Mouse (Mus musculus) embryonic facial prominence, embryonic 12.5 days (tissue): ENCODE results near the gene Dapk1. TPM values are rescaled to one million over a fixed set of nuclear protein-coding genes. Genes with fewer than 3 reads are reported as not detected.

Experiments used
- ATAC-seq: fragments of 200-750 bp; cut with Nextera tagmentation; 2 replicates; pipeline ENCODE4 v1.8.0; 2017; ENCODE audit not compliant: insufficient number of reproducible peaks, insufficient read depth, low FRiP score, low TSS enrichment
- H3K27ac ChIP-seq: fragments of 300-500 bp; sonication (generic); 2 replicates; pipeline ENCODE4 v1.5.1; 2016; ENCODE audit warnings: mild to moderate bottlenecking
- H3K27me3 ChIP-seq: fragments of 300-500 bp; sonication (generic); 2 replicates; pipeline ENCODE4 v1.6.1; 2016; ENCODE audit warnings: mild to moderate bottlenecking, moderate library complexity
- H3K36me3 ChIP-seq: fragments of 300-500 bp; sonication (generic); 2 replicates; pipeline ENCODE4 v1.6.1; 2016; ENCODE audit warnings: mild to moderate bottlenecking
- H3K4me1 ChIP-seq: fragments of 300-500 bp; sonication (generic); 2 replicates; pipeline ENCODE4 v1.6.1; 2016
- H3K4me2 ChIP-seq: fragments of 300-500 bp; sonication (generic); replicated peaks from 2 replicates; pipeline ENCODE4 v1.6.1; 2016; ENCODE audit warnings: mild to moderate bottlenecking, moderate library complexity
- H3K4me3 ChIP-seq: fragments of 300-500 bp; sonication (generic); 2 replicates; pipeline ENCODE4 v1.5.1; 2016; ENCODE audit warnings: mild to moderate bottlenecking
- H3K9ac ChIP-seq: fragments of 300-500 bp; sonication (generic); 2 replicates; pipeline ENCODE4 v1.6.1; 2016; ENCODE audit warnings: mild to moderate bottlenecking, moderate library complexity
- H3K9me3 ChIP-seq: fragments of 300-500 bp; sonication (generic); 2 replicates; pipeline ENCODE4 v1.6.1; 2016; ENCODE audit warnings: mild to moderate bottlenecking, moderate library complexity
- WGBS: fragments of 180-500 bp; shearing (Covaris S2); methylation state at CpG from one replicate; pipeline ENCODE4 v1.1.7; 2016; 5-methylcytosine and 5-hydroxymethylcytosine counted together
- polyA plus RNA-seq: library from polyadenylated mRNA; unstranded; fragments of >200 nt; fragmentation: Nextera tagmentation; extraction: Ambion mirVana; gene quantifications from 2 replicates; pipeline ENCODE4 v1.2.1, GENCODE M21; 2016

Gene Dapk1
- polyA plus RNA-seq, 1 experiment from 2014 or later, result 29.9 TPM

GRCm38 (mm10) chr13:60685216-60685615, 83.5 kb downstream of the Dapk1 start:
- ATAC-seq, result no peak
- WGBS, result 69% methylated on average over 6 of the region's 6 CpGs
- Histone ChIP-seq H3K4me3 (no peak overlapping the region), H3K4me2 (no peak overlapping the region), H3K27ac (no peak overlapping the region), H3K4me1 (peaks cover 55% of the 10 kb centered on the region), H3K9ac (no peak overlapping the region), H3K36me3 (no peaks in the 10 kb centered on the region), H3K27me3 (no peaks in the 10 kb centered on the region), H3K9me3 (no peaks in the 10 kb centered on the region)

GRCm38 (mm10) chr13:60686024-60686663, 84.4 kb downstream of the Dapk1 start:
- Histone ChIP-seq H3K4me1 (peaks cover 55% of the 10 kb centered on the region), H3K4me2 (no peak overlapping the region), H3K4me3 (no peak overlapping the region), H3K27me3 (no peaks in the 10 kb centered on the region), H3K27ac (peak overlapping the region; percentile 30; the same call in 1 of the 2 replicates), H3K9me3 (no peaks in the 10 kb centered on the region), H3K36me3 (no peaks in the 10 kb centered on the region), H3K9ac (no peak overlapping the region)
- 29% methylated on average over 12 of the region's 12 CpGs for WGBS
- ATAC-seq, result no peak

GRCm38 (mm10) chr13:60686967-60687366, 85.2 kb downstream of the Dapk1 start:
- Histone ChIP-seq H3K36me3 (no peaks in the 10 kb centered on the region), H3K27me3 (no peaks in the 10 kb centered on the region), H3K9ac (no peak overlapping the region), H3K4me1 (peaks cover 55% of the 10 kb centered on the region), H3K4me2 (no peak overlapping the region), H3K9me3 (no peaks in the 10 kb centered on the region), H3K27ac (0 out of 2 replicates have a peak overlapping the region, but pooled peaks have one; percentile 30), H3K4me3 (no peak overlapping the region)
- no peak for ATAC-seq
- 73% methylated on average over 12 of the region's 12 CpGs for WGBS

- ATAC-seq, result no peak
- Histone ChIP-seq H3K36me3 (no peaks in the 10 kb centered on the region), H3K4me3 (no peak overlapping the region), H3K9me3 (no peaks in the 10 kb centered on the region), H3K4me2 (no peak overlapping the region), H3K27ac (no peak overlapping the region), H3K9ac (no peak overlapping the region), H3K27me3 (no peaks in the 10 kb centered on the region), H3K4me1 (peaks cover 55% of the 10 kb centered on the region)
- 90% methylated on average over 4 of the region's 4 CpGs for WGBS
Observed at GRCm38 (mm10) chr13:60687462-60687861, 85.7 kb downstream of the Dapk1 start.

- peaks cover 55% of the 10 kb centered on the region for H3K4me1 ChIP-seq
- H3K9ac ChIP-seq, result no peak overlapping the region
- WGBS, result 71% methylated on average over 7 of the region's 7 CpGs
- no peaks in the 10 kb centered on the region for H3K27me3 ChIP-seq
- ATAC-seq, result no peak
- no peaks in the 10 kb centered on the region for H3K9me3 ChIP-seq
- H3K4me2 ChIP-seq, result no peak overlapping the region
- H3K36me3 ChIP-seq, result no peaks in the 10 kb centered on the region
- no peak overlapping the region for H3K4me3 ChIP-seq
- no peak overlapping the region for H3K27ac ChIP-seq
Observed at GRCm38 (mm10) chr13:60687891-60688290, 86.1 kb downstream of the Dapk1 start.

GRCm38 (mm10) chr13:60690921-60691320, 89.2 kb downstream of the Dapk1 start:
- Histone ChIP-seq H3K9me3 (no peaks in the 10 kb centered on the region), H3K27me3 (no peaks in the 10 kb centered on the region), H3K27ac (no peak overlapping the region), H3K4me1 (peaks cover 36% of the 10 kb centered on the region), H3K4me2 (no peak overlapping the region), H3K9ac (no peak overlapping the region), H3K36me3 (no peaks in the 10 kb centered on the region), H3K4me3 (no peak overlapping the region)
- ATAC-seq, result no peak
- WGBS, result 84% methylated on average over 2 of the region's 2 CpGs

GRCm38 (mm10) chr13:60691940-60692339, 90.2 kb downstream of the Dapk1 start:
- Histone ChIP-seq H3K9ac (no peak overlapping the region), H3K36me3 (no peaks in the 10 kb centered on the region), H3K4me2 (no peak overlapping the region), H3K9me3 (no peaks in the 10 kb centered on the region), H3K4me3 (no peak overlapping the region), H3K4me1 (peaks cover 30% of the 10 kb centered on the region), H3K27ac (no peak overlapping the region), H3K27me3 (no peaks in the 10 kb centered on the region)
- no peak for ATAC-seq
- 97% methylated on average over 3 of the region's 3 CpGs for WGBS

GRCm38 (mm10) chr13:60695186-60695980, 93.6 kb downstream of the Dapk1 start:
- H3K27ac ChIP-seq, result peak overlapping the region; percentile 36; the same call in 1 of the 2 replicates
- no peak overlapping the region for H3K4me2 ChIP-seq
- no peaks in the 10 kb centered on the region for H3K9me3 ChIP-seq
- 65% methylated on average over 10 of the region's 10 CpGs for WGBS
- no peaks in the 10 kb centered on the region for H3K36me3 ChIP-seq
- no peak overlapping the region for H3K9ac ChIP-seq
- no peak overlapping the region for H3K4me3 ChIP-seq
- peaks cover 17% of the 10 kb centered on the region; the same call in 1 of the 2 replicates for H3K4me1 ChIP-seq
- no peaks in the 10 kb centered on the region for H3K27me3 ChIP-seq
- no peak for ATAC-seq

GRCm38 (mm10) chr13:60696323-60696722, 94.6 kb downstream of the Dapk1 start:
- H3K4me3 ChIP-seq, result no peak overlapping the region
- peaks cover 17% of the 10 kb centered on the region; the same call in 1 of the 2 replicates for H3K4me1 ChIP-seq
- H3K9me3 ChIP-seq, result no peaks in the 10 kb centered on the region
- H3K36me3 ChIP-seq, result no peaks in the 10 kb centered on the region
- no peak for ATAC-seq
- 84% methylated on average over 14 of the region's 14 CpGs for WGBS
- H3K27me3 ChIP-seq, result no peaks in the 10 kb centered on the region
- H3K27ac ChIP-seq, result peak overlapping the region; percentile 41; the same call in 1 of the 2 replicates
- H3K9ac ChIP-seq, result no peak overlapping the region
- no peak overlapping the region for H3K4me2 ChIP-seq

- Histone ChIP-seq H3K27me3 (no peaks in the 10 kb centered on the region), H3K4me3 (no peak overlapping the region), H3K27ac (0 out of 2 replicates have a peak overlapping the region, but pooled peaks have one; percentile 41), H3K36me3 (no peaks in the 10 kb centered on the region), H3K9me3 (no peaks in the 10 kb centered on the region), H3K9ac (no peak overlapping the region), H3K4me1 (peaks cover 17% of the 10 kb centered on the region; the same call in 1 of the 2 replicates), H3K4me2 (no peak overlapping the region)
- WGBS, result 65% methylated on average over 6 of the region's 8 CpGs
- no peak for ATAC-seq
Observed at GRCm38 (mm10) chr13:60696741-60697140, 95.0 kb downstream of the Dapk1 start.

- H3K9ac ChIP-seq, result no peak overlapping the region
- H3K36me3 ChIP-seq, result no peaks in the 10 kb centered on the region
- H3K4me2 ChIP-seq, result no peak overlapping the region
- WGBS, result 74% methylated on average over 2 of the region's 2 CpGs
- no peak overlapping the region for H3K4me3 ChIP-seq
- ATAC-seq, result no peak
- peaks cover 17% of the 10 kb centered on the region; the same call in 1 of the 2 replicates for H3K4me1 ChIP-seq
- no peak overlapping the region for H3K27ac ChIP-seq
- no peaks in the 10 kb centered on the region for H3K9me3 ChIP-seq
- no peaks in the 10 kb centered on the region for H3K27me3 ChIP-seq
Observed at GRCm38 (mm10) chr13:60698021-60698420, 96.3 kb downstream of the Dapk1 start.

- no peaks in the 10 kb centered on the region for H3K9me3 ChIP-seq
- H3K27me3 ChIP-seq, result no peaks in the 10 kb centered on the region
- H3K4me2 ChIP-seq, result no peak overlapping the region
- ATAC-seq, result no peak
- 90% methylated on average over 12 of the region's 12 CpGs for WGBS
- no peak overlapping the region for H3K9ac ChIP-seq
- peaks cover 7% of the 10 kb centered on the region; the same call in 1 of the 2 replicates for H3K4me1 ChIP-seq
- H3K36me3 ChIP-seq, result no peaks in the 10 kb centered on the region
- no peak overlapping the region for H3K4me3 ChIP-seq
- H3K27ac ChIP-seq, result no peak overlapping the region
Observed at GRCm38 (mm10) chr13:60701671-60702171, 100.0 kb downstream of the Dapk1 start.
